Mouse (Mus musculus) thymus, adult 2 months (tissue): Measurements from ENCODE around the gene Tagln.

Source experiments
- CTCF ChIP-seq: fragments of 200-500 bp; IDR thresholded peaks from 2 replicates; pipeline ENCODE4 v1.5.1; 2012; ENCODE audit warnings: mild to moderate bottlenecking, control low read depth, low read length, moderate library complexity, borderline replicate concordance; ENCODE audit not compliant: control insufficient read depth, poor library complexity, insufficient read depth; ENCODE audit errors: extremely low read depth
- POLR2A ChIP-seq: fragments of 200-500 bp; IDR thresholded peaks from 2 replicates; pipeline ENCODE4 v1.6.1; 2012; ENCODE audit warnings: mild to moderate bottlenecking, low read length, control low read depth, moderate library complexity; ENCODE audit not compliant: control insufficient read depth, poor library complexity, insufficient read depth; ENCODE audit errors: extremely low read depth

GRCm38 (mm10) chr9:45941329-45941888 is 5.6 kb upstream of the Tagln start:
- TF ChIP-seq CTCF (no peak), POLR2A (no peak)
